Mouse (Mus musculus) ES-Bruce4 (cell line): ENCODE measurements around the gene Rapgef4. TPM values are rescaled to one million over a fixed set of nuclear protein-coding genes. Genes with fewer than 3 reads are reported as not detected.

Experiments
- H3K27ac ChIP-seq: 2 replicates; pipeline ENCODE4 v1.5.1; 2012; ENCODE audit warnings: low read length, inconsistent platforms; ENCODE audit not compliant: insufficient read depth
- H3K27me3 ChIP-seq: 2 replicates; pipeline ENCODE4 v1.6.1; 2012; ENCODE audit warnings: mild to moderate bottlenecking, low read length, inconsistent platforms; ENCODE audit not compliant: control insufficient read depth, poor library complexity, insufficient read depth, severe bottlenecking
- H3K36me3 ChIP-seq: 2 replicates; pipeline ENCODE4 v1.6.1; 2012; ENCODE audit warnings: inconsistent platforms, mild to moderate bottlenecking, low read length, moderate library complexity; ENCODE audit not compliant: control insufficient read depth, poor library complexity, insufficient read depth, severe bottlenecking
- H3K4me1 ChIP-seq: one replicate; pipeline ENCODE4 v1.8.1; 2011; ENCODE audit warnings: low read length; ENCODE audit not compliant: control insufficient read depth, insufficient read depth
- H3K4me3 ChIP-seq: 2 replicates; pipeline ENCODE4 v1.5.1; 2011; ENCODE audit warnings: low read depth, mild to moderate bottlenecking, low read length
- H3K9ac ChIP-seq: 2 replicates; pipeline ENCODE4 v1.6.1; 2012; ENCODE audit warnings: low read depth, mild to moderate bottlenecking, inconsistent platforms; ENCODE audit not compliant: poor library complexity, severe bottlenecking
- H3K9me3 ChIP-seq: replicated peaks from 2 replicates; pipeline ENCODE4 v1.6.1; 2012; ENCODE audit warnings: mild to moderate bottlenecking, low read length, inconsistent platforms; ENCODE audit not compliant: control insufficient read depth, poor library complexity, insufficient read depth, severe bottlenecking
- CTCF ChIP-seq: IDR thresholded peaks from one replicate; pipeline ENCODE4 v1.8.1; 2011; ENCODE audit warnings: low read depth, low read length
- EP300 ChIP-seq: IDR thresholded peaks from 2 replicates; pipeline ENCODE4 v1.6.1; 2011; ENCODE audit warnings: low read depth, low read length; ENCODE audit not compliant: insufficient read depth
- POLR2A ChIP-seq: IDR thresholded peaks from one replicate; pipeline ENCODE4 v1.8.1; 2011; ENCODE audit warnings: low read length; ENCODE audit not compliant: insufficient read depth
- polyA plus RNA-seq: library from polyadenylated mRNA; stranded (reverse); fragments of >200 nt; gene quantifications from 2 replicates; pipeline ENCODE4 v1.2.4, GENCODE M21; 2011; ENCODE audit warnings: low read depth; ENCODE audit not compliant: missing spikeins, insufficient read depth, insufficient read length

Gene Rapgef4
- polyA plus RNA-seq, 1 experiment: not detected

DNA sequence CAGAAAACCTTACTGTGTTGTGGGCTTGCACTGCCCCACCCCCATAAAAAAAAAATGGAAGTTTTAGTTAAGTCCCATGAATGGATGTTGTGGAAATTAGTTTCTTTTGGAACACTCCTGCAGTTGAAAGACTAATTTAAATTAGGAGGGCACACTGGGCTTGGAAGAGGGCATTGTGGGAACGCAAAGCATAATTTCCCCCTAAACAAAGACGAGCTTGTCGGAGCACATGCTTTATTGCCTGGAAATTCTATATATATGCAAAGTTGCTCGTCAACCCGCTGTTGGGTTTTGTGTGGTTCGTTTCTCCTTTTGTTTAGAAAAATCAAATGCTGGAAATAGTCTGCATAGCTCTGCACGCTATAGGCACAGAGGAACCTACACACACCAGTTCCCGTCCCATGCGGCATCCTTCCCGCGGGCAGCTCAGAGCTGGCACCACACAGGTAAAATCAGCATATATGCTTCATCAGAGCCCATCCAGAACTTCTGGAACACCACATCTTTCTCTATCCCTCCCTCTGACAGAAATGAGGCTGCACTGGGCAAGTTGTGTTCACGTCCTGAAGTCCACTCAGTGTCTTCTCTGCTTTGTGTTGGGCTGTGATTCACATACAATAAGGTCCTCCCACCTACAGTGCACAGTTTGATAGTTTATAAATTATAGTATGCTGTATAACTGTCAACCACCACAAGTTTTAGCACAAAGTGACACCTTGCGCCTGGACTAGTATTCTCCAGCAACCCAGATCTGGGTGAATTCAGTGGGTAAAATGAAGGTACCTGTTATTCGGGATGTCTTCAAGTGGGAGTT lies 141.6 kb downstream of the Rapgef4 start:
- Histone ChIP-seq H3K4me3 (no peak overlapping the region), H3K9ac (no peak overlapping the region), H3K27ac (no peak overlapping the region), H3K36me3 (no peaks in the 10 kb centered on the region), H3K9me3 (no peaks in the 10 kb centered on the region), H3K27me3 (no peaks in the 10 kb centered on the region), H3K4me1 (no peaks in the 10 kb centered on the region)
- TF ChIP-seq POLR2A (no peak), CTCF (no peak), EP300 (no peak)

DNA sequence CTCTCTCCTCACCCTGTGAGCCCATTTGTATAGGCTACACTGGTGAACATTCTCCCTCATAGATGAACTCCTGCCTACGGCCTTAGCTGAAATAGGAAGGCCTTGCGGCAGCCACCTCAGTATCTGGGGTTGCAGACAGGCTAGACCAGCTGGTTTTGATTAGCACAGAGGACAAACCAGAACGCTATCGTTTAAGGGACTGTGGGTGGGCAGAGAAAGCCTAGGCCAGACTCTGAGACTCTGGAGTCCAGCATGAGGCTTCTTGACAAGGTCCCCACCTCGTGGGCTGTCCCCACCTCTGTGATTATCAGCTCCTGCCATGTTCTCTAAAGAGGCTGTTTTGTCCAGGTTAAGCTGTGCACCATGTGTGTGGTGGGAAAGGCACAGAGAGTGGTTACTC lies 142.8 kb downstream of the Rapgef4 start:
- Histone ChIP-seq H3K9ac (no peak overlapping the region), H3K27me3 (no peaks in the 10 kb centered on the region), H3K36me3 (no peaks in the 10 kb centered on the region), H3K27ac (no peak overlapping the region), H3K4me1 (no peaks in the 10 kb centered on the region), H3K9me3 (no peaks in the 10 kb centered on the region), H3K4me3 (no peak overlapping the region)
- TF ChIP-seq EP300 (no peak), POLR2A (no peak), CTCF (no peak)

DNA sequence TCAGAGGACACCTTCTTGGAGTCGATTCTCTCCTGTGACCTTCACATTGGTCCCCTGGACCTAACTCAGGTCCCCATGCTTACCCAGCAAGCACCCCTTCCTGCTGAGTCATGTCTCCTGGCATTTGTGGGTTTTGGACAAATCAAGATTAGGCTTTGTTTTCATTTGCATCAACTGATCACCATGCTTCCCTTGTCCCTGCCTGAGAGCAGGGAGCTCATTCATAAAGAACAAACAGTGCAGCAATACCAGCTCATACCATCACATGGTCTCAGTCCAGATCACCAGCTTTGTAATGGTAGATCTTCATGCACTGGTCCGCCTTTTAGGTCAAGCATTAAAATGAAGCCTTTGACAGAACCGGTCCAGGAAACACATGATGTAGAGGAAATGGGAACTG lies 144.7 kb downstream of the Rapgef4 start:
- no peaks in the 10 kb centered on the region for H3K27me3 ChIP-seq
- H3K27ac ChIP-seq: no peak overlapping the region
- H3K4me1 ChIP-seq: no peaks in the 10 kb centered on the region
- H3K4me3 ChIP-seq: no peak overlapping the region
- TF ChIP-seq CTCF (no peak), EP300 (no peak), POLR2A (no peak)
- no peak overlapping the region for H3K9ac ChIP-seq
- H3K36me3 ChIP-seq: no peaks in the 10 kb centered on the region
- H3K9me3 ChIP-seq: no peaks in the 10 kb centered on the region

DNA sequence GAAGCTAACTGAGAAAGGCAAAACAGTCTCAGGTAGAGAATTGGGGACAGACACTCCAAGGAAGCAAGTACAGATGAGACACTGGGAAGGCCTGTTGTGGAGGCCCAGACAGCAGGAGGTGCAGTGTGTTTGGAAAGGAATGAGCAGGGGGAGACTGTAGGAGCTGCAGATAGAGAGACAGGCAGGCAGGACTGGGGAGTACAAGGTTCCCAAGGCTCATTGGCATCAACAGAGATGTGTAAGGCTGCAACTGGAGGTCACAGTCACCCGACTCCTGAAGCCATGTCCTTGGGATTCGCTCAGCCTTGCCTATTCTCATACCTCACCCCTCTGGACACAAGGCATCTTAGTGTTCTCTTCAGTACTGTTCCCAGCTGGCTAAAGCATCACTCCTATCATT lies 145.4 kb downstream of the Rapgef4 start:
- Histone ChIP-seq H3K9ac (no peak overlapping the region), H3K27ac (no peak overlapping the region), H3K4me1 (no peaks in the 10 kb centered on the region), H3K9me3 (no peaks in the 10 kb centered on the region), H3K4me3 (no peak overlapping the region), H3K27me3 (no peaks in the 10 kb centered on the region), H3K36me3 (no peaks in the 10 kb centered on the region)
- TF ChIP-seq POLR2A (no peak), EP300 (no peak), CTCF (no peak)

DNA sequence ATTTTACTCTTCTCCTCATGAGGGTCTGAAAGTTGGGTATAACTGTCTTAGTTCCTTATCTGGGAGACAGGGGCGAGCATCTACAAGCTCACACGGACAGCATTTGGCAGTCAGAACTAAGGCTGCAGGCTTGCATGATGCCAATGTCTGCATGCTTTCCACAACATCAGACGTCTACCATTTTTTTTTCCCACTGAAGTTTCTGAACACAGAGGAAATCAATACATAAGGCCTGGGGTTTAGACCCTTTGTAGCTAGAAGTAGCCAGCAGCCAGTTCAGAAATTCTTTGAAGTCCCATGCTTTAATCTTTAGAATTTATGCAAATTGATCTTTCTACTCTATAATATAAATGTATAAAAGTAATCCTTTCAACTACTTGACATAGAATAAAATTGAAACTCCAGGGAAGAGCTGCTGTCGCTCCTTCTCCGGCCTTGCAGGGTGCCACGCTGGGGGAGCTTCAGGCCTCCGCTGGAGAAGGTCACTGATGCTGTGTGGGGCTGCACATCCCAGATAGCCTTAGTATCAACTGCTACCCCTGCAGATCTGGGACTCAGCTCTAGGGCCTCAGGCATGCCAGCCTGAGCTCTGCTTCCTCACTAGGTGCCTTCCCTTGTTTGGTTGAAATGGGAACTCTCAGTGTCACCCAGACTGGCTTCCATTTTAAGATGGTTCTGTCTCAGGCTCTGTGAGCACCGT lies 148.7 kb downstream of the Rapgef4 start:
- TF ChIP-seq EP300: no peak
- no peak for TF ChIP-seq CTCF
- TF ChIP-seq POLR2A: no peak
- Histone ChIP-seq H3K27ac (no peak overlapping the region), H3K4me1 (no peaks in the 10 kb centered on the region), H3K36me3 (no peaks in the 10 kb centered on the region), H3K9ac (no peak overlapping the region), H3K4me3 (no peak overlapping the region), H3K9me3 (no peaks in the 10 kb centered on the region), H3K27me3 (no peaks in the 10 kb centered on the region)

DNA sequence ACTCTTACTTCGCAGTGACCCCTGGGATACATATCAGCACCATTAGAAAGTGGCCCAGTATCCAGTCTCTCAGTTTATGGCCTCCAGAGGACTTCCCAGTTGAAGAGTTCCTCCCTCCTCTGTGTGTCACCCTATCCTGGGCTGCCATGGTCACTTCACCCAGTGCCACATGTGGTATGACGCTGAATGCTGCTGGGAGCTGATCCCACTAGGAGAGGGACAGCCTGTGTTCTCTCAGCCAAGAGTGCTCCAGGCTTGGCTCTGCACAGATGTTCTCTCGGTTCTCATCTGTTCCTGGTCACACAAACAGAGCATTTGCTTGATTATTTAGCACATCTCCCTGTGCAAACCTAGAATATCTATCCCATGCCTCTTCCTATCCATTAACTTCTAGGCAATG lies 151.2 kb downstream of the Rapgef4 start:
- Histone ChIP-seq H3K4me1 (peaks cover 6% of the 10 kb centered on the region), H3K9me3 (no peaks in the 10 kb centered on the region), H3K27me3 (no peaks in the 10 kb centered on the region), H3K27ac (no peak overlapping the region), H3K4me3 (no peak overlapping the region), H3K9ac (no peak overlapping the region), H3K36me3 (no peaks in the 10 kb centered on the region)
- TF ChIP-seq EP300 (no peak), CTCF (no peak), POLR2A (no peak)
